Mouse (Mus musculus) frontal cortex, postnatal 25 days (tissue): ENCODE data around the gene Pde4d.

Experiments used
- DNase-seq, 2 experiments: peaks; one replicate each; pipeline ENCODE4 v3.0.0; 2022; ENCODE audit warnings: low spot score in 2 of 2

Gene Pde4d

GRCm38 (mm10) chr13:109238670-109239069 is 788.9 kb downstream of the Pde4d start:
- DNase-seq: no peak

- no peak for DNase-seq
Measured at GRCm38 (mm10) chr13:109239296-109239695, 789.5 kb downstream of the Pde4d start.

GRCm38 (mm10) chr13:109242456-109243050 is 792.8 kb downstream of the Pde4d start:
- no peak for DNase-seq

- no peak for DNase-seq
Measured at GRCm38 (mm10) chr13:109243160-109243559, 793.4 kb downstream of the Pde4d start.

GRCm38 (mm10) chr13:109247061-109247460 is 797.3 kb downstream of the Pde4d start:
- no peak for DNase-seq

GRCm38 (mm10) chr13:109249315-109249714 is 799.6 kb downstream of the Pde4d start:
- no peak for DNase-seq

- no peak for DNase-seq
Measured at GRCm38 (mm10) chr13:109255634-109256033, 805.9 kb downstream of the Pde4d start.

- DNase-seq: peak; percentile 14 to 26
Measured at GRCm38 (mm10) chr13:109260220-109260795, 810.6 kb downstream of the Pde4d start.

GRCm38 (mm10) chr13:109260796-109261516 is 811.2 kb downstream of the Pde4d start:
- no peak for DNase-seq

- no peak for DNase-seq
Measured at GRCm38 (mm10) chr13:109261642-109262220, 812.0 kb downstream of the Pde4d start.

GRCm38 (mm10) chr13:109262501-109262900 is 812.8 kb downstream of the Pde4d start:
- no peak for DNase-seq

- DNase-seq: no peak
Measured at GRCm38 (mm10) chr13:109263833-109264232, 814.1 kb downstream of the Pde4d start.

- DNase-seq: no peak
Measured at GRCm38 (mm10) chr13:109268253-109268652, 818.5 kb downstream of the Pde4d start.

GRCm38 (mm10) chr13:109268659-109269322 is 819.0 kb downstream of the Pde4d start:
- no peak for DNase-seq

GRCm38 (mm10) chr13:109274869-109275268 is 825.1 kb downstream of the Pde4d start:
- DNase-seq: no peak

GRCm38 (mm10) chr13:109277792-109278191 is 828.0 kb downstream of the Pde4d start:
- no peak for DNase-seq

- peak in 1 of 2 experiments; percentile 6 for DNase-seq
Measured at GRCm38 (mm10) chr13:109278504-109278912, 828.8 kb downstream of the Pde4d start.

- no peak for DNase-seq
Measured at GRCm38 (mm10) chr13:109279211-109279610, 829.5 kb downstream of the Pde4d start.

GRCm38 (mm10) chr13:109280433-109280832 is 830.7 kb downstream of the Pde4d start:
- no peak for DNase-seq

GRCm38 (mm10) chr13:109287465-109287864 is 837.7 kb downstream of the Pde4d start:
- DNase-seq: no peak

- no peak for DNase-seq
Measured at GRCm38 (mm10) chr13:109290922-109291321, 841.2 kb downstream of the Pde4d start.

- DNase-seq: no peak
Measured at GRCm38 (mm10) chr13:109293011-109293410, 843.3 kb downstream of the Pde4d start.
